ENCODE assay signal across 18 mouse cellular contexts in genomic region chr7:66138301-66138700, GRCm38 (mm10). TPM values are rescaled to one million over a fixed set of nuclear protein-coding genes. Genes with fewer than 3 reads are reported as not detected.
A peak's percentile ranks its signal among the peaks of the same experiment; 100 is the strongest.
DNase-seq lines count a peak whose midpoint lies in the region; ATAC-seq and TF ChIP-seq lines count a peak whose summit lies in the region.
"Had no signal": no experiment of that assay in that cellular context is flagged by ENCODE, and none has a peak within 500 bp of the region (broad histone marks: within the 10 kb centered on the region; RNA-seq: fewer than 3 reads in every experiment).

No protein-coding gene starts in this region.

- TF ChIP-seq EP300 in liver, postnatal 0 days (IDR thresholded peaks at IDR 0.05; ENCODE audit: low read depth) = no peak

- no peak overlapping the region for H3K4me2 ChIP-seq in forebrain, postnatal 0 days (ENCODE audit: low read depth)
- H3K4me2 ChIP-seq in forebrain, embryonic 13.5 days = no peak overlapping the region
- no peak overlapping the region; the same call in 1 of the 2 replicates for H3K4me2 ChIP-seq in liver, embryonic 12.5 days
- H3K4me2 ChIP-seq in liver, postnatal 0 days (ENCODE audit: low read depth, low read length) = no peak overlapping the region
- H3K4me2 ChIP-seq in midbrain, embryonic 14.5 days (ENCODE audit: low read length) = no peak overlapping the region
- H3K4me2 ChIP-seq: embryonic facial prominence, embryonic 12.5 days had no signal

- no peak overlapping the region for H3K9ac ChIP-seq in forebrain, postnatal 0 days
- no peak overlapping the region for H3K9ac ChIP-seq in forebrain, embryonic 13.5 days
- 0 out of 2 replicates have a peak overlapping the region, but pooled peaks have one; percentile 32 for H3K9ac ChIP-seq in liver, embryonic 12.5 days
- H3K9ac ChIP-seq in liver, postnatal 0 days (replicated peaks) = no peak overlapping the region
- H3K9ac ChIP-seq in midbrain, embryonic 14.5 days (replicated peaks; ENCODE audit: low read length) = no peak overlapping the region
- H3K9ac ChIP-seq: embryonic facial prominence, embryonic 12.5 days had no signal

- no peaks in the 10 kb centered on the region for H3K9me3 ChIP-seq in forebrain, postnatal 0 days (ENCODE audit: low read length)
- H3K9me3 ChIP-seq in forebrain, embryonic 13.5 days (replicated peaks) = no peaks in the 10 kb centered on the region
- no peaks in the 10 kb centered on the region for H3K9me3 ChIP-seq in liver, embryonic 12.5 days (replicated peaks)
- no peaks in the 10 kb centered on the region for H3K9me3 ChIP-seq in liver, postnatal 0 days (ENCODE audit: low read length)
- no peaks in the 10 kb centered on the region for H3K9me3 ChIP-seq in midbrain, embryonic 14.5 days (ENCODE audit: control insufficient read depth, low read length)
- H3K9me3 ChIP-seq in midbrain, embryonic 10.5 days (replicated peaks) = no peaks in the 10 kb centered on the region
- H3K9me3 ChIP-seq: embryonic facial prominence, embryonic 12.5 days had no signal

- H3K4me3 ChIP-seq in forebrain, postnatal 0 days (ENCODE audit: low read depth, low read length) = no peak overlapping the region
- no peak overlapping the region for H3K4me3 ChIP-seq in forebrain, embryonic 13.5 days
- H3K4me3 ChIP-seq in liver, embryonic 12.5 days = no peak overlapping the region
- no peak overlapping the region for H3K4me3 ChIP-seq in liver, postnatal 0 days (ENCODE audit: low read depth, low read length)
- no peak overlapping the region for H3K4me3 ChIP-seq in midbrain, embryonic 14.5 days (replicated peaks; ENCODE audit: low read depth, low read length)
- H3K4me3 ChIP-seq in midbrain, embryonic 10.5 days = no peak overlapping the region
- H3K4me3 ChIP-seq: embryonic facial prominence, embryonic 12.5 days; erythroblast, embryonic 14.5 days had no signal

- H3K4me1 ChIP-seq in forebrain, postnatal 0 days (ENCODE audit: insufficient read depth) = peaks cover 30% of the 10 kb centered on the region
- peaks cover 79% of the 10 kb centered on the region for H3K4me1 ChIP-seq in forebrain, embryonic 13.5 days
- peaks cover 77% of the 10 kb centered on the region for H3K4me1 ChIP-seq in liver, embryonic 12.5 days
- peaks cover 35% of the 10 kb centered on the region for H3K4me1 ChIP-seq in liver, postnatal 0 days (ENCODE audit: insufficient read depth)
- H3K4me1 ChIP-seq in midbrain, embryonic 14.5 days (ENCODE audit: control insufficient read depth, insufficient read depth, low read length) = peaks cover 44% of the 10 kb centered on the region
- H3K4me1 ChIP-seq in midbrain, embryonic 10.5 days = peaks cover 33% of the 10 kb centered on the region

- peak; percentile 58 for DNase-seq in forebrain, postnatal 0 days
- DNase-seq in liver, postnatal 0 days = no peak
- peak; percentile 39 for DNase-seq in midbrain, embryonic 14.5 days
- DNase-seq in midbrain, embryonic 10.5 days (ENCODE audit: low spot score) = no peak
- DNase-seq in lung, postnatal 10 days = peak; percentile 70
- no peak for DNase-seq in spleen, adult 18-20 months
- DNase-seq: cerebellum, adult 9-11 months; gastrocnemius, postnatal 10 days; heart, adult 18-20 months; kidney, adult 8-10 months; kidney, postnatal 25 days; liver; thymus, postnatal 36 days had no signal

- no peak for TF ChIP-seq CTCF in forebrain, postnatal 0 days (IDR thresholded peaks at IDR 0.05; ENCODE audit: low read depth)
- TF ChIP-seq CTCF in liver, postnatal 0 days (IDR thresholded peaks at IDR 0.05; ENCODE audit: low read depth) = no peak

- H3K27me3 ChIP-seq in forebrain, postnatal 0 days (ENCODE audit: insufficient read depth, low read length) = no peaks in the 10 kb centered on the region
- no peaks in the 10 kb centered on the region for H3K27me3 ChIP-seq in forebrain, embryonic 13.5 days
- H3K27me3 ChIP-seq in liver, embryonic 12.5 days (replicated peaks) = no peaks in the 10 kb centered on the region
- no peaks in the 10 kb centered on the region for H3K27me3 ChIP-seq in liver, postnatal 0 days (ENCODE audit: insufficient read depth, low read length)
- H3K27me3 ChIP-seq in midbrain, embryonic 14.5 days (ENCODE audit: control insufficient read depth, insufficient read depth, low read length) = no peaks in the 10 kb centered on the region
- no peaks in the 10 kb centered on the region for H3K27me3 ChIP-seq in midbrain, embryonic 10.5 days (ENCODE audit: low read depth, poor library complexity, severe bottlenecking)
- H3K27me3 ChIP-seq: embryonic facial prominence, embryonic 12.5 days had no signal

- no peaks in the 10 kb centered on the region for H3K36me3 ChIP-seq in forebrain, postnatal 0 days (ENCODE audit: insufficient read depth)
- H3K36me3 ChIP-seq in forebrain, embryonic 13.5 days (ENCODE audit: poor library complexity, severe bottlenecking) = no peaks in the 10 kb centered on the region
- H3K36me3 ChIP-seq in liver, embryonic 12.5 days = peaks cover 43% of the 10 kb centered on the region
- peaks cover 2% of the 10 kb centered on the region for H3K36me3 ChIP-seq in liver, postnatal 0 days (replicated peaks; ENCODE audit: insufficient read depth, low read length)
- no peaks in the 10 kb centered on the region for H3K36me3 ChIP-seq in midbrain, embryonic 14.5 days (ENCODE audit: control insufficient read depth, insufficient read depth, low read length)
- H3K36me3 ChIP-seq in midbrain, embryonic 10.5 days = peaks cover 17% of the 10 kb centered on the region

- H3K27ac ChIP-seq in forebrain, postnatal 0 days (ENCODE audit: low read depth, low read length) = no peak overlapping the region
- no peak overlapping the region for H3K27ac ChIP-seq in forebrain, embryonic 13.5 days
- H3K27ac ChIP-seq in liver, embryonic 12.5 days = no peak overlapping the region
- H3K27ac ChIP-seq in liver, postnatal 0 days (ENCODE audit: low read depth) = no peak overlapping the region
- H3K27ac ChIP-seq in midbrain, embryonic 14.5 days (replicated peaks; ENCODE audit: low read depth, low read length) = no peak overlapping the region
- H3K27ac ChIP-seq in midbrain, embryonic 10.5 days (replicated peaks) = no peak overlapping the region
- H3K27ac ChIP-seq: embryonic facial prominence, embryonic 12.5 days had no signal

- ATAC-seq in forebrain, postnatal 0 days = peak; percentile 40
- ATAC-seq in forebrain, embryonic 13.5 days = no peak
- ATAC-seq in liver, embryonic 12.5 days = no peak
- ATAC-seq in liver, postnatal 0 days = no peak
- ATAC-seq in midbrain, embryonic 14.5 days (ENCODE audit: low FRiP score, low TSS enrichment) = no peak
- ATAC-seq: inflammation-experienced regulatory T-cells, adult 6 months had no signal

- 23% methylated on average over 4 of the region's 4 CpGs for WGBS in forebrain, postnatal 0 days
- WGBS in forebrain, embryonic 13.5 days = 28% methylated on average over 4 of the region's 4 CpGs
- 74% methylated on average over 4 of the region's 4 CpGs for WGBS in liver, embryonic 12.5 days (ENCODE audit: insufficient replicate concordance)
- WGBS in liver, postnatal 0 days (ENCODE audit: insufficient replicate concordance) = 68% methylated on average over 4 of the region's 4 CpGs
- 45% methylated on average over 4 of the region's 4 CpGs for WGBS in midbrain, embryonic 14.5 days
- 80% methylated on average over 4 of the region's 4 CpGs for WGBS in midbrain, embryonic 10.5 days

RNA-seq across cellular contexts. Expression of gene Chsy1, which starts 29.0 kb away (rescaled TPM):
- 39.8 and 49.9 TPM in 2 replicates for total RNA-seq in forebrain, postnatal 0 days (2014; rRNA removed)
- 8.7 TPM in 2 replicates for polyA plus RNA-seq in forebrain, postnatal 0 days (2015; fragmentation: Nextera tagmentation; extraction: Ambion mirVana)
- 14.2 and 14.5 TPM in 2 replicates for polyA plus RNA-seq in forebrain, embryonic 13.5 days (2015; fragmentation: Nextera tagmentation; extraction: Ambion mirVana)
- 11.3 and 12.0 TPM in 2 replicates for polyA plus RNA-seq in liver, embryonic 12.5 days (2016; fragmentation: Nextera tagmentation; extraction: Ambion mirVana)
- polyA plus RNA-seq in liver, postnatal 0 days (2015; fragmentation: Nextera tagmentation; extraction: Ambion mirVana) = 3.9 and 5.0 TPM in 2 replicates
- 14.0 and 16.0 TPM in 2 replicates for polyA plus RNA-seq in midbrain, embryonic 14.5 days (2014; fragmentation: Nextera tagmentation; extraction: Ambion mirVana)
- 12.0 and 12.2 TPM in 2 replicates for polyA plus RNA-seq in midbrain, embryonic 10.5 days (2016; fragmentation: Nextera tagmentation; extraction: Ambion mirVana)

RNA-seq across cellular contexts. Expression of gene Selenos, which starts 58.9 kb away (rescaled TPM):
- total RNA-seq in forebrain, postnatal 0 days (2014; rRNA removed) = 49.7 and 52.2 TPM in 2 replicates
- 110 and 117 TPM in 2 replicates for polyA plus RNA-seq in forebrain, postnatal 0 days (2015; fragmentation: Nextera tagmentation; extraction: Ambion mirVana)
- polyA plus RNA-seq in forebrain, embryonic 13.5 days (2015; fragmentation: Nextera tagmentation; extraction: Ambion mirVana) = 70.7 TPM in 2 replicates
- 60.7 and 65.5 TPM in 2 replicates for polyA plus RNA-seq in liver, embryonic 12.5 days (2016; fragmentation: Nextera tagmentation; extraction: Ambion mirVana)
- polyA plus RNA-seq in liver, postnatal 0 days (2015; fragmentation: Nextera tagmentation; extraction: Ambion mirVana) = 103 and 120 TPM in 2 replicates
- polyA plus RNA-seq in midbrain, embryonic 14.5 days (2014; fragmentation: Nextera tagmentation; extraction: Ambion mirVana) = 78.3 and 79.9 TPM in 2 replicates
- 86.7 and 96.9 TPM in 2 replicates for polyA plus RNA-seq in midbrain, embryonic 10.5 days (2016; fragmentation: Nextera tagmentation; extraction: Ambion mirVana)

Comparison
In these comparisons a context has a peak if more than half of its experiments do, and no peak if none do; other contexts are left out.
1. DNase-seq: peak in forebrain, postnatal 0 days (single experiment), midbrain, embryonic 14.5 days (single experiment) and lung, postnatal 10 days (single experiment); none in liver, postnatal 0 days (single experiment), midbrain, embryonic 10.5 days (single experiment) and spleen, adult 18-20 months (0 of 2).